Mouse (Mus musculus) myocyte (in vitro differentiated cells): ENCODE results near the gene Cltrn. TPM values are rescaled to one million over a fixed set of nuclear protein-coding genes. Genes with fewer than 3 reads are reported as not detected.

ENCODE experiments used
- H3K27me3 ChIP-seq: one replicate; pipeline ENCODE4 v1.6.1; 2011; ENCODE audit not compliant: control insufficient read depth, insufficient read depth, insufficient read length
- H3K36me3 ChIP-seq: one replicate; pipeline ENCODE4 v1.6.1; 2011; ENCODE audit not compliant: control insufficient read depth, insufficient read depth
- H3K4me2 ChIP-seq: one replicate; pipeline ENCODE4 v1.6.1; 2011; ENCODE audit warnings: low read depth, control low read depth
- H3K4me3 ChIP-seq: one replicate; pipeline ENCODE4 v1.5.1; 2011; ENCODE audit warnings: mild to moderate bottlenecking, control low read depth, moderate library complexity
- H3K79me2 ChIP-seq: one replicate; pipeline ENCODE4 v1.6.1; 2011; ENCODE audit not compliant: control insufficient read depth, insufficient read depth
- H3ac ChIP-seq: one replicate; pipeline ENCODE4 v1.6.1; 2011; ENCODE audit not compliant: control insufficient read depth, insufficient read length
- CEBPB ChIP-seq: IDR thresholded peaks from 2 replicates; pipeline ENCODE4 v1.6.1; 2011; ENCODE audit warnings: mild to moderate bottlenecking, moderate library complexity; ENCODE audit not compliant: poor library complexity, insufficient read depth, severe bottlenecking
- E2F4 ChIP-seq: IDR thresholded peaks from one replicate; pipeline ENCODE4 v1.6.1; 2011; ENCODE audit warnings: mild to moderate bottlenecking, control low read depth, moderate library complexity; ENCODE audit not compliant: insufficient read depth
- MAX ChIP-seq: IDR thresholded peaks from one replicate; pipeline ENCODE4 v1.6.1; 2011; ENCODE audit warnings: low read depth, mild to moderate bottlenecking, control low read depth
- MYOD1 ChIP-seq, 3 experiments: IDR thresholded peaks; one replicate each; pipeline ENCODE4 v1.6.1; 2011; ENCODE audit warnings: control low read depth in 2 of 3, low read depth in 2 of 3, mild to moderate bottlenecking in 2 of 3, moderate library complexity in 1 of 3; ENCODE audit not compliant: insufficient read length in 2 of 3, control insufficient read depth in 1 of 3
- MYOG ChIP-seq, 3 experiments: IDR thresholded peaks; one replicate each; pipeline ENCODE4 v1.6.1; 2011; ENCODE audit warnings: control low read depth in 2 of 3, low read depth in 2 of 3, mild to moderate bottlenecking in 2 of 3; ENCODE audit not compliant: insufficient read length in 2 of 3, control insufficient read depth in 1 of 3, insufficient read depth in 1 of 3
- POLR2A ChIP-seq: IDR thresholded peaks from one replicate; pipeline ENCODE4 v1.6.1; 2011; ENCODE audit warnings: low read depth, mild to moderate bottlenecking, control low read depth, moderate library complexity; ENCODE audit not compliant: insufficient read length
- POLR2AphosphoS2 ChIP-seq: IDR thresholded peaks from one replicate; pipeline ENCODE4 v1.6.1; 2011; ENCODE audit warnings: low read depth, control low read depth; ENCODE audit not compliant: insufficient read length
- REST ChIP-seq: IDR thresholded peaks from one replicate; pipeline ENCODE4 v1.6.1; 2011; ENCODE audit warnings: mild to moderate bottlenecking, control low read depth, moderate library complexity; ENCODE audit not compliant: insufficient read depth, insufficient read length
- SRF ChIP-seq: IDR thresholded peaks from one replicate; pipeline ENCODE4 v1.6.1; 2011; ENCODE audit warnings: low read depth; ENCODE audit not compliant: control insufficient read depth, insufficient read length
- TCF12 ChIP-seq: IDR thresholded peaks from one replicate; pipeline ENCODE4 v1.6.1; 2011; ENCODE audit warnings: mild to moderate bottlenecking, control low read depth; ENCODE audit not compliant: poor library complexity, insufficient read depth, severe bottlenecking
- TCF3 ChIP-seq: IDR thresholded peaks from one replicate; pipeline ENCODE4 v1.6.1; 2011; ENCODE audit warnings: low read depth, control low read depth; ENCODE audit not compliant: insufficient read length
- USF1 ChIP-seq: IDR thresholded peaks from one replicate; pipeline ENCODE4 v1.6.1; 2011; ENCODE audit warnings: low read depth, mild to moderate bottlenecking, control low read depth, moderate library complexity
- polyA plus RNA-seq: library from polyadenylated mRNA; unstranded; fragments of >200 nt; fragmentation: generic; extraction: Trizol; gene quantifications from one replicate; pipeline ENCODE4 v1.2.1, GENCODE M21; 2012; ENCODE audit warnings: missing spikeins

Gene Cltrn
- polyA plus RNA-seq, 1 experiment: not detected

- no peaks in the 10 kb centered on the region for H3K27me3 ChIP-seq
- H3K36me3 ChIP-seq: no peaks in the 10 kb centered on the region
- H3K4me2 ChIP-seq: no peak overlapping the region
- TF ChIP-seq USF1 (no peak), POLR2A (no peak), MYOG (IDR thresholded peaks at IDR 0.05; ENCODE audit: control insufficient read depth in 1 of 3, insufficient read depth in 1 of 3, insufficient read length in 2 of 3, low read depth in 2 of 3) (no peak), TCF3 (no peak), E2F4 (no peak), REST (no peak), TCF12 (no peak), CEBPB (no peak), MYOD1 (IDR thresholded peaks at IDR 0.05; ENCODE audit: control insufficient read depth in 1 of 3, insufficient read length in 2 of 3, low read depth in 2 of 3) (no peak), SRF (no peak), MAX (no peak), POLR2AphosphoS2 (no peak)
- no peak overlapping the region for H3ac ChIP-seq
- no peak overlapping the region for H3K4me3 ChIP-seq
- no peaks in the 10 kb centered on the region for H3K79me2 ChIP-seq
Observed at GRCm38 (mm10) chrX:164058523-164058922, 30.1 kb upstream of the Cltrn start.

GRCm38 (mm10) chrX:164059070-164059469, 29.6 kb upstream of the Cltrn start:
- no peaks in the 10 kb centered on the region for H3K36me3 ChIP-seq

GRCm38 (mm10) chrX:164066185-164066584, 22.4 kb upstream of the Cltrn start:
- no peaks in the 10 kb centered on the region for H3K27me3 ChIP-seq
- no peak overlapping the region for H3K4me3 ChIP-seq
- TF ChIP-seq TCF3 (no peak), USF1 (no peak), MYOD1 (IDR thresholded peaks at IDR 0.05; ENCODE audit: control insufficient read depth in 1 of 3, insufficient read length in 2 of 3, low read depth in 2 of 3) (no peak), TCF12 (no peak), CEBPB (no peak), SRF (no peak), POLR2AphosphoS2 (no peak), REST (no peak), MYOG (IDR thresholded peaks at IDR 0.05; ENCODE audit: control insufficient read depth in 1 of 3, insufficient read depth in 1 of 3, insufficient read length in 2 of 3, low read depth in 2 of 3) (no peak), POLR2A (no peak), E2F4 (no peak), MAX (no peak)
- no peaks in the 10 kb centered on the region for H3K79me2 ChIP-seq
- H3K4me2 ChIP-seq: no peak overlapping the region
- no peak overlapping the region for H3ac ChIP-seq
- peaks cover 3% of the 10 kb centered on the region for H3K36me3 ChIP-seq

More at GRCm38 (mm10) chrX:164059070-164059469, 29.6 kb upstream of the Cltrn start:
- no peak overlapping the region for H3ac ChIP-seq
- TF ChIP-seq REST (no peak), TCF12 (no peak), SRF (no peak)
- H3K27me3 ChIP-seq: no peaks in the 10 kb centered on the region
- no peak overlapping the region for H3K4me2 ChIP-seq
- no peak overlapping the region for H3K4me3 ChIP-seq
- no peaks in the 10 kb centered on the region for H3K79me2 ChIP-seq

DNA sequence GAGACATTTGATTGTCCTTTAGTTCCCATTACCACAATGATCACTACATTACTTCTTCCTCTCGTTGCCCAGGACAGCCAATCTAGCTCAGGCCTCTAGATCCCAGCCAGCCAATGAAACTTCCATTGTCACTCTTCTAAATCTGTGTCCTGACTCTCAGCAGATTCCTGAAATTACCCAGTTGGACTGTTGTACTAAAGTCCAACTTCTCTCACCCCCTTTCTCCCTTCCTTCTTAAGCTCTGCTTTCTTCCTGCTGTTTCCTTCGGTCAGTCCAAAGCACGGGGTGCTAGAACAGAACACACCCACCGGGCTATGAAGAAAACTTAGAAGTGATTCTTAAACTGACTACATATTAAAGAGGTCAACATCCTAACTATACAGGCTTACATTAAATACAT, 19.7 kb upstream of the Cltrn start:
- peaks cover 5% of the 10 kb centered on the region for H3K36me3 ChIP-seq
- H3K27me3 ChIP-seq: no peaks in the 10 kb centered on the region
- H3ac ChIP-seq: no peak overlapping the region
- H3K4me2 ChIP-seq: no peak overlapping the region
- no peaks in the 10 kb centered on the region for H3K79me2 ChIP-seq
- no peak overlapping the region for H3K4me3 ChIP-seq
- TF ChIP-seq POLR2AphosphoS2 (no peak), MAX (no peak), MYOD1 (IDR thresholded peaks at IDR 0.05; ENCODE audit: control insufficient read depth in 1 of 3, insufficient read length in 2 of 3, low read depth in 2 of 3) (no peak), REST (no peak), POLR2A (no peak), CEBPB (no peak), E2F4 (no peak), MYOG (IDR thresholded peaks at IDR 0.05; ENCODE audit: control insufficient read depth in 1 of 3, insufficient read depth in 1 of 3, insufficient read length in 2 of 3, low read depth in 2 of 3) (no peak), TCF12 (no peak), USF1 (no peak), TCF3 (no peak), SRF (no peak)
